Mouse (Mus musculus) G1E (cell line): ENCODE data around the gene Fyb. TPM values are rescaled to one million over a fixed set of nuclear protein-coding genes. Genes with fewer than 3 reads are reported as not detected.
"Not testable (repeated sequence)": the region's sequence is repeated elsewhere in the genome, so short reads cannot be mapped to it uniquely, and the experiment has no call there.

ENCODE experiments used
- ATAC-seq: 2 replicates; pipeline ENCODE4 v1.8.0; 2016; ENCODE audit warnings: mild to moderate bottlenecking; ENCODE audit not compliant: insufficient number of reproducible peaks, poor library complexity, low FRiP score, severe bottlenecking; ENCODE audit errors: extremely low read depth
- DNase-seq: peaks from one replicate; pipeline ENCODE4 v3.0.0; 2012; ENCODE audit warnings: low spot score
- H3K27me3 ChIP-seq: 2 replicates; pipeline ENCODE4 v1.6.1; 2012; ENCODE audit warnings: mild to moderate bottlenecking, low read length, inconsistent platforms; ENCODE audit not compliant: insufficient read depth
- H3K36me3 ChIP-seq: replicated peaks from 2 replicates; pipeline ENCODE3; 2012; ENCODE audit warnings: mild to moderate bottlenecking, inconsistent platforms
- H3K4me1 ChIP-seq: 2 replicates; pipeline ENCODE4 v1.6.1; 2012; ENCODE audit warnings: low read depth, low read length, inconsistent platforms, mixed read lengths; ENCODE audit not compliant: insufficient read depth
- H3K4me3 ChIP-seq: 2 replicates; pipeline ENCODE4 v1.5.1; 2012; ENCODE audit warnings: low read depth, mild to moderate bottlenecking, inconsistent platforms, low read length, moderate library complexity, mixed read lengths
- H3K9me3 ChIP-seq: replicated peaks from 2 replicates; pipeline ENCODE4 v1.6.1; 2012; ENCODE audit warnings: inconsistent platforms
- CTCF ChIP-seq: IDR thresholded peaks from 2 replicates; pipeline ENCODE4 v1.5.1; 2012; ENCODE audit warnings: low read depth, low read length, inconsistent platforms, mixed read lengths
- GATA1 ChIP-seq: IDR thresholded peaks from 2 replicates; pipeline ENCODE4 v1.6.1; 2012; ENCODE audit warnings: borderline replicate concordance, low read length, inconsistent platforms, mixed read lengths
- GATA2 ChIP-seq: IDR thresholded peaks from 2 replicates; pipeline ENCODE4 v1.6.1; 2012; ENCODE audit warnings: low read depth, low read length, inconsistent platforms, borderline replicate concordance
- POLR2AphosphoS5 ChIP-seq: IDR thresholded peaks from 2 replicates; pipeline ENCODE4 v1.6.1; 2012; ENCODE audit warnings: low read depth, low read length, inconsistent platforms; ENCODE audit not compliant: insufficient replicate concordance
- TAL1 ChIP-seq: conservative IDR thresholded peaks from 2 replicates; pipeline ENCODE4 v1.6.1; 2012; ENCODE audit warnings: low read depth, low read length, inconsistent platforms, mixed read lengths
- polyA plus RNA-seq: library from polyadenylated mRNA; stranded (reverse); fragments of >175 nt; gene quantifications from 2 replicates; pipeline ENCODE4 v1.2.3, GENCODE M21; 2012
- total RNA-seq, 2 experiments: library from RNA; stranded (forward) in 1 of 2; stranded (reverse) in 1 of 2; fragments of 200-1000 nt in 1 of 2; fragments of >200 nt in 1 of 2; fragmentation: Nextera tagmentation in 1 of 2; gene quantifications; 2 replicates each; pipeline ENCODE4 v1.2.3; 2014 to 2017

The Fyb gene
- total and polyA plus RNA-seq, 3 experiments: 126 to 1,103 (median 317) TPM

DNA sequence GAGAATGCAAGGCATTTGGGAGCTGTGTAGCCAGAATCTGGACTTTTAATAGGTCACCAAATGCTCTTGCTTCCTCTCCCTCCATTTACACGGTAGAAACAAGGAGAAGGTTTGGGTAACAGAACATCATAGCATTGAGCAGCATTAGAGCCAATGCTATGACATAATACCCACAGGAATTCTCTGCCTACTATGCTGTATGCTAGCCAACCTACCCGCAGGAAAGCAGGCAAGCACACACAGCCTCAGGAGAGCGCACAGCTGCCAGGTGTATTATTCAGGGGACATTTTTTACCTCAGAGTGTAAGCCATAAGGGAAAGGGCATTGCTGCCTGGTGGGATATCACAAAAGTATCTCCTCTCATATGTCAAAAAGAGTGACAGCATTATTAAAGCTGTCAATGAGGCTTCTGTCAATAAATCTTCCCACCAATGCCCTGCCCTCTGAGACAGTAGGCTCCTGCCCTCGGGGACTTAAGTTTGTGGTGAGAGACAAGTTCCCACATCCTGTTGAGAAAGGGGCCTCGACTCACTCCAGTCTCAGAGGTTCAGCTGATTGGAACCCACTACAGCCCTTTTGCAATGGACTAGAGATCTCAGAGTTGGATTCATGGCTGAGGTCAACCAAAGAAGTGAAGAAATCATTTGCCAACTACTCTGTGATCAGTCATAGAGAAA, 51.8 kb downstream of the Fyb start:
- H3K27me3 ChIP-seq: no peaks in the 10 kb centered on the region
- no peak overlapping the region; the same call in 1 of the 2 replicates for H3K4me3 ChIP-seq
- TF ChIP-seq GATA2: no peak
- no peak for TF ChIP-seq POLR2AphosphoS5
- no peak for TF ChIP-seq GATA1
- TF ChIP-seq TAL1: no peak
- no peak for TF ChIP-seq CTCF
- ATAC-seq: peak; percentile 50
- peaks cover 53% of the 10 kb centered on the region for H3K36me3 ChIP-seq
- peaks cover 81% of the 10 kb centered on the region for H3K4me1 ChIP-seq
- no peaks in the 10 kb centered on the region for H3K9me3 ChIP-seq
- DNase-seq: no peak

- H3K9me3 ChIP-seq: no peaks in the 10 kb centered on the region
- peaks cover 73% of the 10 kb centered on the region for H3K4me1 ChIP-seq
- no peak for TF ChIP-seq GATA1
- TF ChIP-seq TAL1: 0 out of 2 replicates have a peak, but pooled peaks have one; percentile 10
- no peak overlapping the region; the same call in 1 of the 2 replicates for H3K4me3 ChIP-seq
- H3K36me3 ChIP-seq: peaks cover 59% of the 10 kb centered on the region
- ATAC-seq: peak; percentile 65
- H3K27me3 ChIP-seq: no peaks in the 10 kb centered on the region
- DNase-seq: no peak
Observed at GRCm38 (mm10) chr15:6577971-6578370, 55.3 kb downstream of the Fyb start.

DNA sequence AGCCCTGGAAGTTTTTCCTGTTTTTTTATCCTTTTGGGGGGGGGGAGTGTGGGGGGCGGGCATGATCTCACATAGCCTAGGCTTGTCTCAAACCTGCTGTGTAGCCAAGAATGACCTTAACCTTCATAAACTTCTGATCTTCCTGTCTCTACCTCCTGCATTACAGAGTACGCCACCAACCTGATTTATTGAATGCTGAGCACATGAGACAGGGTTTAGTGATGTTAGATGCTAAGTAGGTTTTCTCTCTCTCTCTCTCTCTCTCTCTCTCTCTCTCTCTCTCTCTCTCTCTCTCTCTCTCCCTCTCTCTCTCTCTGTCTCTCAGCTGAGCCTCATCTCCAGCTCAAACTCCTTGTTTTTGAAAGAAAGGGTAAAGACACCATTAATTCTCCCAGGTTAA, 56.0 kb downstream of the Fyb start:
- TF ChIP-seq TAL1: no peak
- TF ChIP-seq GATA1: no peak
- TF ChIP-seq POLR2AphosphoS5: no peak
- H3K4me1 ChIP-seq: peaks cover 67% of the 10 kb centered on the region
- no peaks in the 10 kb centered on the region for H3K9me3 ChIP-seq
- H3K4me3 ChIP-seq: no peak overlapping the region; the same call in 1 of the 2 replicates
- H3K27me3 ChIP-seq: no peaks in the 10 kb centered on the region
- peaks cover 57% of the 10 kb centered on the region for H3K36me3 ChIP-seq
- DNase-seq (no peak), ATAC-seq (no peak)

DNA sequence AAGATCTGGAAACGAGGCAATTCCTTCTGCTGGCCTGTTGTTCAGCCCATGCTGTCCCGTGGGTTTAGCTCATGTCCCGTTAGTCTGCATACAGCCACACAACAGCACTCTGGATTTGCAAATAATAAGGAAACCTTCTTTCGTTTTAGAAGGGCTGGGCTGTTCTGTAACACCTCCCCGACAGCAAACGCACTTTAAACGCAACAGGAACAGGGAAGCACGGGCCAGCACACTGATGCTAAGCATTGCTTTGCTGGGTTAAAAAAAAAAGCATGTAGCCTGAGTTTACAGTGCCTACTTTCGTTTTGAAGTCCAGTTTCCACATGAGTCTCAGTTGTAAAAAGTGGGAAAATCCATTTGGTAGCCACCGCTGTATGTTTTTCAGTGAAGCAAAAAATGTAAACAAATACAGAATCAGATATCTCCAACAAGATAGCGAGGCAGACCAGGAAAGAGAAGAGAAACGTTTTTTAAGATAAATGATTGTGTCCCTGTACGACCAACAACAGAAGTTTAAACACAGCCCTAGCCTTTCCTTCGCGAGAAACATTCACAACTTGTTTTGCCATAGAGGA, 56.6 kb downstream of the Fyb start:
- DNase-seq (no peak), ATAC-seq (no peak)
- Histone ChIP-seq H3K4me1 (peaks cover 69% of the 10 kb centered on the region), H3K9me3 (no peaks in the 10 kb centered on the region), H3K4me3 (peak overlapping the region; percentile 18; the same call in 1 of the 2 replicates), H3K36me3 (peaks cover 58% of the 10 kb centered on the region), H3K27me3 (no peaks in the 10 kb centered on the region)
- TF ChIP-seq GATA1: no peak
- no peak for TF ChIP-seq GATA2
- TF ChIP-seq TAL1: no peak
- no peak for TF ChIP-seq POLR2AphosphoS5
- TF ChIP-seq CTCF: no peak

DNA sequence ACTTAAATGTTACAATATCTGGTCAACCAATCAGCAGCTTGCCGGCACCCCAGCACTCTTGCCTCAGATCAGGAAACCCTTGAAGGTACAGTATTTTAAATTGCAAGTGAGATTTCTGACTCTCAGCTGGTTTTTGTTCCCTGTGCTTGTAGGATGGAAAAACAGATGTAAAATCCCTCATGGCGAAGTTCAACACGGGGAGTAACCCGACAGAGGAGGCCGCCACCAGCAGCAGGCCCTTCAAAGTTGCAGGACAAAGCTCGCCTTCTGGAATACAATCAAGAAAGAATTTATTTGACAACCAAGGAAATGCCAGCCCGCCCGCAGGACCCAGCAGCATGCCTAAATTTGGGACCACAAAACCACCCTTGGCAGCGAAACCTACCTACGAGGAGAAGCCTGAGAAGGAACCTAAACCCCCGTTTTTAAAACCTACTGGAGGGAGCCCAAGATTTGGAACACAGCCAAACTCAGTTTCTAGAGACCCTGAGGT, 57.2 kb downstream of the Fyb start:
- Histone ChIP-seq H3K9me3 (no peaks in the 10 kb centered on the region), H3K36me3 (peaks cover 58% of the 10 kb centered on the region), H3K4me3 (no peak overlapping the region), H3K4me1 (peaks cover 68% of the 10 kb centered on the region), H3K27me3 (no peaks in the 10 kb centered on the region)
- ATAC-seq (0 out of 2 replicates have a peak, but pooled peaks have one; percentile 30), DNase-seq (peak; percentile 37)
- TF ChIP-seq POLR2AphosphoS5 (no peak), GATA1 (no peak), TAL1 (no peak), CTCF (no peak), GATA2 (no peak)

DNA sequence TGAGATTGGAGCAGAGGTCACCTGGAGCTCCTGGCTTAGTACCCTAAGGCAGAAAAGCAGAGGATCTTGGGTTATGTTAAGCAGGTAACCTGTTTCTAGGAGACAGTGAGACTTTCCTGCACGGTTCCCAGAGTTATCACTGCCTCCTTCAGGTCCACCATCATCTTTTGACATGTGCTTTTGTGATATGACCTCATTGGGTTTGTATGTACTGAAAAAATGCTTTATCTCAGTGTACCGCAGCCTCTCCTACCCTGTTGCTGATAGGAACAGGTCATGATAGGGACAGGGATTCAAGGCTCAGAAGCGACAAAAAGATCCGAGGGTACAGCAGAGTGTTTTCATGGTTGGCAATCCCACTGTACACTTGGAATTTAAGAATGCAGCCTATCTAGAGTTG, 62.0 kb downstream of the Fyb start:
- Histone ChIP-seq H3K27me3 (no peaks in the 10 kb centered on the region), H3K4me1 (peaks cover 69% of the 10 kb centered on the region), H3K4me3 (no peak overlapping the region), H3K9me3 (no peaks in the 10 kb centered on the region), H3K36me3 (peaks cover 75% of the 10 kb centered on the region)
- TF ChIP-seq GATA1 (no peak), TAL1 (peak; percentile 41)
- no peak for DNase-seq
- ATAC-seq: 0 out of 2 replicates have a peak, but pooled peaks have one; percentile 35

DNA sequence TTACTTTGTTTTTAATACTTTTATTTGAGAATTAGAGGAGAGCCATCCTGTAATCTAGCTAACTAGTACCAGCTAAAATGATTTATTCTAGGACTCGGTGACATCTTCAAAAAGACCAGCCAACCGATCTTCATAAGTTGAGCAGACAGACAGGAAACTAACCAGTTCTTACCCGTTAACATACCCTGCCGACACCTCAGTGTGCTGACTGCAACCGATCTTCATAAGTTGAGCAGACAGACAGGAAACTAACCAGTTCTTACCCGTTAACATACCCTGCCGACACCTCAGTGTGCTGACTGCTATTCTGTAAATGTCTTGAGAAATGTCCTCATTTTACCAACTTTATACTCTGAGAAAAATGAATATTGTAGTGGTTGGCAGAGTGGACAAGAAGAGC, 63.7 kb downstream of the Fyb start:
- ATAC-seq, H3K27me3 ChIP-seq, H3K4me3 ChIP-seq, DNase-seq, H3K9me3 ChIP-seq: not testable (repeated sequence)
- H3K36me3 ChIP-seq: peaks cover 58% of the 10 kb centered on the region
- H3K4me1 ChIP-seq: peaks cover 74% of the 10 kb centered on the region
